Mouse (Mus musculus) CH12.LX (cell line): ENCODE measurements around the gene Arg2. TPM values are rescaled to one million over a fixed set of nuclear protein-coding genes. Genes with fewer than 3 reads are reported as not detected.

Source experiments
- DNase-seq: peaks from one replicate; pipeline ENCODE4 v3.0.0-alpha.2; 2013; ENCODE audit errors: extremely low read depth
- H3K27ac ChIP-seq: 2 replicates; pipeline ENCODE4 v1.5.1; 2012; ENCODE audit warnings: low read depth, mild to moderate bottlenecking, control low read depth, moderate library complexity; ENCODE audit not compliant: insufficient read depth
- H3K27me3 ChIP-seq: replicated peaks from 2 replicates; pipeline ENCODE3; 2012; ENCODE audit warnings: inconsistent platforms
- H3K36me3 ChIP-seq, 2 experiments: replicated peaks in 1 of 2; 2 replicates each; pipeline versions ENCODE3 to v1.6.1; 2012; ENCODE audit warnings: inconsistent platforms in 1 of 2, low read length in 1 of 2, mild to moderate bottlenecking in 1 of 2, mixed read lengths in 1 of 2, moderate library complexity in 1 of 2; ENCODE audit not compliant: control insufficient read depth in 1 of 2, insufficient read depth in 1 of 2
- H3K4me1 ChIP-seq, 2 experiments: 2 replicates each; pipeline ENCODE4 v1.6.1; 2012; ENCODE audit warnings: inconsistent platforms in 1 of 2, moderate library complexity in 1 of 2; ENCODE audit not compliant: insufficient read depth in 2 of 2, control insufficient read depth in 1 of 2
- H3K4me2 ChIP-seq: 2 replicates; pipeline ENCODE4 v1.6.1; 2012; ENCODE audit warnings: low read depth, mild to moderate bottlenecking, control low read depth; ENCODE audit not compliant: poor library complexity, insufficient read depth, severe bottlenecking
- H3K4me3 ChIP-seq, 3 experiments: fragments of 150-350 bp in 1 of 3; sonication (generic) in 1 of 3; replicated peaks in 1 of 3; 2 replicates each; pipeline versions ENCODE3 to v1.5.1; 2011 to 2012; ENCODE audit warnings: low read depth in 2 of 3, low read length in 2 of 3, mild to moderate bottlenecking in 2 of 3, moderate library complexity in 2 of 3, control low read depth in 1 of 3, improper control_type of control experiment in 1 of 3, inconsistent platforms in 1 of 3, mixed read lengths in 1 of 3; ENCODE audit not compliant: poor library complexity in 1 of 3
- H3K79me2 ChIP-seq: replicated peaks from 2 replicates; pipeline ENCODE4 v1.6.1; 2012; ENCODE audit warnings: mild to moderate bottlenecking, moderate library complexity; ENCODE audit not compliant: control insufficient read depth, poor library complexity, insufficient read depth, severe bottlenecking; ENCODE audit errors: extremely low read depth
- H3K9ac ChIP-seq: 2 replicates; pipeline ENCODE4 v1.6.1; 2012; ENCODE audit warnings: low read depth, mild to moderate bottlenecking, control low read depth, moderate library complexity; ENCODE audit not compliant: insufficient read depth
- H3K9me3 ChIP-seq: replicated peaks from 2 replicates; pipeline ENCODE3; 2012; ENCODE audit warnings: low read length, inconsistent platforms, mixed read lengths
- CHD2 ChIP-seq: IDR thresholded peaks from 2 replicates; pipeline ENCODE4 v1.6.1; 2011; ENCODE audit warnings: low read length, improper control_type of control experiment
- CTCF ChIP-seq, 2 experiments: IDR thresholded peaks in 1 of 2; conservative IDR thresholded peaks in 1 of 2; 2 replicates each; pipeline ENCODE4 v1.5.1; 2011 to 2012; ENCODE audit warnings: low read depth in 2 of 2, low read length in 2 of 2, improper control_type of control experiment in 1 of 2, inconsistent platforms in 1 of 2, mild to moderate bottlenecking in 1 of 2, moderate library complexity in 1 of 2
- ETS1 ChIP-seq: conservative IDR thresholded peaks from 2 replicates; pipeline ENCODE4 v1.6.1; 2012; ENCODE audit warnings: low read depth, mild to moderate bottlenecking, inconsistent platforms, low read length, improper control_type of control experiment, moderate library complexity
- GABPA ChIP-seq: IDR thresholded peaks from 2 replicates; pipeline ENCODE4 v1.6.1; 2012; ENCODE audit warnings: low read depth, low read length, improper control_type of control experiment, inconsistent platforms; ENCODE audit not compliant: insufficient replicate concordance
- KAT2A ChIP-seq: IDR thresholded peaks from 2 replicates; pipeline ENCODE4 v1.6.1; 2012; ENCODE audit warnings: low read length, improper control_type of control experiment, inconsistent platforms; ENCODE audit not compliant: insufficient replicate concordance
- MAX ChIP-seq: IDR thresholded peaks from 2 replicates; pipeline ENCODE4 v1.6.1; 2011; ENCODE audit warnings: low read length, improper control_type of control experiment
- MAZ ChIP-seq: IDR thresholded peaks from 2 replicates; pipeline ENCODE4 v1.6.1; 2012; ENCODE audit warnings: low read depth, mild to moderate bottlenecking, inconsistent platforms, low read length, improper control_type of control experiment, moderate library complexity
- MEF2A ChIP-seq: IDR thresholded peaks from 2 replicates; pipeline ENCODE4 v1.6.1; 2014; ENCODE audit warnings: low read depth, mild to moderate bottlenecking, inconsistent platforms, low read length, improper control_type of control experiment, borderline replicate concordance
- MYC ChIP-seq: IDR thresholded peaks from 2 replicates; pipeline ENCODE4 v1.6.1; 2011; ENCODE audit warnings: low read depth, mild to moderate bottlenecking, improper control_type of control experiment, low read length
- NRF1 ChIP-seq: IDR thresholded peaks from 2 replicates; pipeline ENCODE4 v1.6.1; 2014; ENCODE audit warnings: low read depth, mild to moderate bottlenecking, inconsistent platforms, low read length, improper control_type of control experiment, moderate library complexity
- POLR2AphosphoS2 ChIP-seq: IDR thresholded peaks from 2 replicates; pipeline ENCODE4 v1.6.1; 2011; ENCODE audit warnings: low read depth, low read length, improper control_type of control experiment
- RAD21 ChIP-seq: IDR thresholded peaks from 2 replicates; pipeline ENCODE4 v1.6.1; 2011; ENCODE audit warnings: low read depth, mild to moderate bottlenecking, low read length, improper control_type of control experiment, moderate library complexity
- SIN3A ChIP-seq: IDR thresholded peaks from 2 replicates; pipeline ENCODE4 v1.6.1; 2012; ENCODE audit warnings: low read length, improper control_type of control experiment, inconsistent platforms
- SMC3 ChIP-seq: IDR thresholded peaks from 2 replicates; pipeline ENCODE4 v1.6.1; 2011; ENCODE audit warnings: low read depth, low read length, improper control_type of control experiment
- UBTF ChIP-seq: IDR thresholded peaks from 2 replicates; pipeline ENCODE4 v1.6.1; 2012; ENCODE audit warnings: low read depth, mild to moderate bottlenecking, inconsistent platforms, low read length, improper control_type of control experiment, moderate library complexity
- USF1 ChIP-seq: IDR thresholded peaks from 2 replicates; pipeline ENCODE4 v1.6.1; 2014; ENCODE audit warnings: low read depth, mild to moderate bottlenecking, inconsistent platforms, low read length, improper control_type of control experiment
- USF2 ChIP-seq: conservative IDR thresholded peaks from 2 replicates; pipeline ENCODE4 v1.6.1; 2011; ENCODE audit warnings: low read depth, low read length, improper control_type of control experiment
- dilution Hi-C: fragments of 300-500 bp; cut with MboI; formaldehyde crosslinking; loops from 2 replicates; pipeline ENCODE4 v1.14.3; 2020; ENCODE audit warnings: low sequenced_read_pairs; ENCODE audit not compliant: extremely low pct_unique_long_range_greater_than_20kb, extremely low pct_ligation_motif_present
- in situ Hi-C: fragments of 300-500 bp; cut with MboI; formaldehyde crosslinking; loops from 3 replicates; pipeline ENCODE4 v1.14.3; 2019; ENCODE audit warnings: low sequenced_read_pairs, low pct_ligation_motif_present, low pct_unique_long_range_greater_than_20kb, mixed read lengths
- polyA plus RNA-seq: library from polyadenylated mRNA; unstranded; fragments of >175 nt; gene quantifications from 2 replicates; pipeline ENCODE4 v1.2.1, GENCODE M21; 2012; ENCODE audit warnings: low read depth; ENCODE audit not compliant: insufficient read length
- total RNA-seq, 2 experiments: library from RNA; depleted of rRNA; stranded (reverse); fragments of 300-350 nt in 1 of 2; fragments of >200 nt in 1 of 2; gene quantifications; 2 replicates each; pipeline ENCODE4 v1.2.3; 2012 to 2014

Arg2 gene
- total and polyA plus RNA-seq, 3 experiments = not detected

DNA sequence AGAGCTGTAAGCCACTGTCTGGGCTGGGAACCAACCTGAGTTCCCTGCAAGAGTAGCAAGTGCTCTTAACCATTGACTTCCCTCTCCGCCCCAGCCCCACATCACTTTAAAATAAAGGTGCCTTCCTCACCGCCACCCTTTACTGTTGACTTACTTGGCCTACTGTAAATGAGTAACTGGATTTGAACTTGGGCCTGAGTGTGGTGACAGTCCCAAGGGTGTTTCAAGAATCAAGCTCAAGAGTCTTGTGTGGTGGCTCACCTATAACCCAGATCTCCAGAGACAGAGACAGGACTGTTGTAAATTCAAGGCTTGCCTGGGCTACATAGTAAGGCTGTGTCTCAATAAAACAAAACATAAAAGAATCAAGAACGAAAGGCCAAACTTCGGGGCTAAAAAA lies 11.6 kb upstream of the Arg2 start:
- Histone ChIP-seq H3K36me3 (no peaks in the 10 kb centered on the region), H3K9me3 (peaks cover 2% of the 10 kb centered on the region), H3K27ac (no peak overlapping the region), H3K27me3 (no peaks in the 10 kb centered on the region), H3K4me2 (no peak overlapping the region), H3K9ac (no peak overlapping the region), H3K4me1 (no peaks in the 10 kb centered on the region), H3K4me3 (no peak overlapping the region), H3K79me2 (no peaks in the 10 kb centered on the region)
- TF ChIP-seq SIN3A (no peak), ETS1 (no peak), GABPA (no peak), UBTF (no peak), MAX (no peak), MAZ (no peak), USF2 (no peak), CHD2 (no peak), SMC3 (no peak), CTCF (conservative IDR thresholded peaks at IDR 0.05 in 1 of 2, IDR thresholded peaks at IDR 0.05 in 1 of 2; ENCODE audit: low read depth in 2 of 2, low read length in 2 of 2) (no peak)
- DNase-seq = no peak
- in situ Hi-C loops (loop anchor here (25.0 kb wide), 1 partner anchor 932 kb away; the partner anchor contains the start of gene Gm6657), dilution Hi-C loops (no loop called here)

DNA sequence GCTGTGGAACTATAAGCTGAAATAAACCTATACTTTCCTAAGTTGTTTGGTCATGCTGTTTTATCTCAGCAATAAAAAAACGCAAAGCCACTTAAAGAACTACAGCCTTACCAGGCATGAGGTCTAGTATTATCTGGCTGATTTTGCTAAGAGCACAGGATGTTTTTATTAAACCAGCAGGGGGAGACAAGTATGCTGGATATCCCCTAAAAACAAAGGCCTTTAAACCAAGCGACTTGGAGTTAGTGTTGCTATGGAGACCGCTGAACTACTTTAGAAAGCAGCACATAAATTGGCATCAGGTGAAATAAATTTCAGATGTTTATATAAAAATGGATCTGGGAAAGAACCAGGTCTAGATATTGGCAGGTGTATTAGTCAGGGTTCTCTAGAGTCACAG lies 7.8 kb upstream of the Arg2 start:
- no peaks in the 10 kb centered on the region for H3K79me2 ChIP-seq
- H3K27ac ChIP-seq = no peak overlapping the region
- no peaks in the 10 kb centered on the region for H3K9me3 ChIP-seq
- H3K27me3 ChIP-seq = no peaks in the 10 kb centered on the region
- in situ Hi-C loops (loop anchor here (25.0 kb wide), 1 partner anchor 936 kb away; the partner anchor contains the start of gene Gm6657), dilution Hi-C loops (no loop called here)
- TF ChIP-seq RAD21 (peak; percentile 51), CTCF (conservative IDR thresholded peaks at IDR 0.05 in 1 of 2, IDR thresholded peaks at IDR 0.05 in 1 of 2; ENCODE audit: low read depth in 2 of 2, low read length in 2 of 2) (peak; percentile 29 to 58; a peak in 3 of 4 replicates), MAZ (no peak), USF2 (no peak), MEF2A (no peak), MYC (no peak), USF1 (no peak), POLR2AphosphoS2 (no peak), NRF1 (no peak), KAT2A (no peak), SMC3 (peak; percentile 24; the same call in 1 of the 2 replicates)
- no peak overlapping the region for H3K4me2 ChIP-seq
- peak; percentile 32 for DNase-seq
- no peaks in the 10 kb centered on the region for H3K4me1 ChIP-seq
- H3K9ac ChIP-seq = no peak overlapping the region
- no peak overlapping the region for H3K4me3 ChIP-seq
- H3K36me3 ChIP-seq = no peaks in the 10 kb centered on the region
